In genomic region chr6:85264982-85265518, GRCm38 (mm10) we compare ENCODE assay signal across 12 mouse cellular contexts.
DNase-seq lines count a peak whose midpoint lies in the region; ATAC-seq and TF ChIP-seq lines count a peak whose summit lies in the region.
"Had no signal": no experiment of that assay in that cellular context is flagged by ENCODE, and none has a peak within 500 bp of the region (broad histone marks: within the 10 kb centered on the region; RNA-seq: fewer than 3 reads in every experiment).

No protein-coding gene starts in this region.

- no peak for DNase-seq in left cerebral cortex, adult 2 months (ENCODE audit: extremely low spot score in 1 of 2, low spot score in 2 of 2)
- DNase-seq in left cerebral cortex, postnatal 10 days (ENCODE audit: extremely low spot score in 1 of 2, low spot score in 2 of 2): no peak
- DNase-seq in forebrain, postnatal 0 days: peak; percentile 62
- DNase-seq in midbrain, embryonic 10.5 days (ENCODE audit: low spot score): peak; percentile 45
- peak; percentile 33 for DNase-seq in retina, postnatal 7 days (ENCODE audit: low read depth, low spot score)
- DNase-seq in heart, adult 2 months: no peak
- no peak for DNase-seq in lung, postnatal 14 days
- no peak for DNase-seq in liver
- DNase-seq: heart, adult 11 months; kidney, adult 8-10 months; lung, postnatal 4 days; right cerebral cortex, postnatal 25 days had no signal

- intact Hi-C loops in left cerebral cortex, adult 2 months (cut with DNase I): loop anchor here (5.0 kb wide), 1 partner anchor 67 kb away; the partner anchor contains the start of gene Sfxn5
- intact Hi-C loops in left cerebral cortex, postnatal 10 days (cut with DNase I): no loop called here
- intact Hi-C loops in heart, adult 2 months (cut with DNase I): loop anchor here (5.0 kb wide), 2 partner anchors 67 to 127 kb away; partner anchors contain the start of gene Sfxn5

- peak overlapping the region; percentile 76; the same call in 1 of the 2 replicates for H3K27ac ChIP-seq in left cerebral cortex, adult 2 months
- peak overlapping the region; percentile 54 for H3K27ac ChIP-seq in forebrain, postnatal 0 days (ENCODE audit: low read depth, low read length)
- H3K27ac ChIP-seq in midbrain, embryonic 10.5 days (replicated peaks): peak overlapping the region; percentile 75
- no peak overlapping the region for H3K27ac ChIP-seq in heart, adult 2 months

- H3K9me3 ChIP-seq in forebrain, postnatal 0 days (ENCODE audit: low read length): no peaks in the 10 kb centered on the region
- no peaks in the 10 kb centered on the region for H3K9me3 ChIP-seq in midbrain, embryonic 10.5 days (replicated peaks)

- TF ChIP-seq POLR2A in heart, adult 2 months (IDR thresholded peaks at IDR 0.05; ENCODE audit: insufficient read depth, low read depth, low read length): no peak

- peak overlapping the region; percentile 18; the same call in 1 of the 2 replicates for H3K9ac ChIP-seq in forebrain, postnatal 0 days
- no peak overlapping the region for H3K9ac ChIP-seq in heart, adult 2 months (ENCODE audit: low read depth, low read length)

- H3K4me2 ChIP-seq in forebrain, postnatal 0 days (ENCODE audit: low read depth): no peak overlapping the region

- H3K4me3 ChIP-seq in left cerebral cortex, adult 2 months: no peak overlapping the region
- H3K4me3 ChIP-seq in forebrain, postnatal 0 days (ENCODE audit: low read depth, low read length): no peak overlapping the region
- H3K4me3 ChIP-seq in midbrain, embryonic 10.5 days: peak overlapping the region; percentile 30; the same call in 1 of the 2 replicates
- H3K4me3 ChIP-seq in heart, adult 2 months: no peak overlapping the region

- TF ChIP-seq EP300 in heart, adult 2 months (IDR thresholded peaks at IDR 0.05; ENCODE audit: insufficient read depth, low read depth, low read length): no peak

- H3K4me1 ChIP-seq in forebrain, postnatal 0 days (ENCODE audit: insufficient read depth): peaks cover 15% of the 10 kb centered on the region; the same call in 1 of the 2 replicates
- H3K4me1 ChIP-seq in midbrain, embryonic 10.5 days: peaks cover 33% of the 10 kb centered on the region
- peaks cover 1% of the 10 kb centered on the region; the same call in 1 of the 2 replicates for H3K4me1 ChIP-seq in heart, adult 2 months (ENCODE audit: control insufficient read depth, insufficient read depth, low read length)

- WGBS in forebrain, postnatal 0 days: 7% methylated on average over 15 of the region's 15 CpGs
- 4% methylated on average over 15 of the region's 15 CpGs for WGBS in midbrain, embryonic 10.5 days
- WGBS in heart, adult 2 months: 68% methylated on average over 15 of the region's 15 CpGs

- TF ChIP-seq CTCF in left cerebral cortex, adult 2 months (IDR thresholded peaks at IDR 0.05): no peak
- 0 out of 2 replicates have a peak, but pooled peaks have one; percentile 8 for TF ChIP-seq CTCF in forebrain, postnatal 0 days (IDR thresholded peaks at IDR 0.05; ENCODE audit: low read depth)
- no peak for TF ChIP-seq CTCF in heart, adult 2 months (IDR thresholded peaks at IDR 0.05)

- no peaks in the 10 kb centered on the region for H3K79me2 ChIP-seq in heart, adult 2 months (replicated peaks; ENCODE audit: control insufficient read depth, insufficient read depth, low read length)

- ATAC-seq in forebrain, postnatal 0 days: peak; percentile 76

- H3K27me3 ChIP-seq in forebrain, postnatal 0 days (ENCODE audit: insufficient read depth, low read length): no peaks in the 10 kb centered on the region
- H3K27me3 ChIP-seq in midbrain, embryonic 10.5 days (ENCODE audit: low read depth, poor library complexity, severe bottlenecking): peaks cover 66% of the 10 kb centered on the region
- no peaks in the 10 kb centered on the region for H3K27me3 ChIP-seq in heart, adult 2 months (ENCODE audit: control insufficient read depth, insufficient read depth, low read length)

- H3K36me3 ChIP-seq in forebrain, postnatal 0 days (ENCODE audit: insufficient read depth): no peaks in the 10 kb centered on the region
- no peaks in the 10 kb centered on the region for H3K36me3 ChIP-seq in midbrain, embryonic 10.5 days
- no peaks in the 10 kb centered on the region for H3K36me3 ChIP-seq in heart, adult 2 months (ENCODE audit: control insufficient read depth, insufficient read depth, low read length)

Comparison
In these comparisons a context has a peak if more than half of its experiments do, and no peak if none do; other contexts are left out.
1. DNase-seq: peak in forebrain, postnatal 0 days (single experiment), midbrain, embryonic 10.5 days (single experiment) and retina, postnatal 7 days (single experiment); none in left cerebral cortex, adult 2 months (0 of 2), left cerebral cortex, postnatal 10 days (0 of 2), heart, adult 2 months (0 of 2), lung, postnatal 14 days (single experiment) and liver (single experiment).